Mouse (Mus musculus): ENCODE results near the gene A630089N07Rik. TPM values are rescaled to one million over a fixed set of nuclear protein-coding genes. Genes with fewer than 3 reads are reported as not detected.
"Not testable (repeated sequence)": the region's sequence is repeated elsewhere in the genome, so short reads cannot be mapped to it uniquely, and the experiment has no call there.

The A630089N07Rik gene
- polyA plus RNA-seq, 1 experiment from 2014 or later = 2.3 TPM

- H3K4me3 ChIP-seq (ENCODE audit: low read depth, low read length) = no peak overlapping the region
- no peaks in the 10 kb centered on the region for H3K4me1 ChIP-seq (replicated peaks; ENCODE audit: control insufficient read depth, insufficient read depth, low read length)
- H3K27ac ChIP-seq (ENCODE audit: low read depth, low read length) = no peak overlapping the region
- no peaks in the 10 kb centered on the region for H3K27me3 ChIP-seq (replicated peaks; ENCODE audit: control insufficient read depth, insufficient read depth, low read length)
- peak; percentile 64 for TF ChIP-seq CTCF (IDR thresholded peaks at IDR 0.05; ENCODE audit: low read depth)
- H3K36me3 ChIP-seq (ENCODE audit: control insufficient read depth, insufficient read depth) = no peaks in the 10 kb centered on the region; the same call in 1 of the 2 replicates
- H3K4me2 ChIP-seq (replicated peaks; ENCODE audit: low read depth) = no peak overlapping the region
- H3K9me3 ChIP-seq (ENCODE audit: control insufficient read depth) = peaks cover 1% of the 10 kb centered on the region; the same call in 1 of the 2 replicates
- peak; percentile 78; the same call in 1 of the 2 replicates for ATAC-seq
- H3K9ac ChIP-seq (ENCODE audit: low read depth, low read length) = no peak overlapping the region
- 82% methylated on average over 2 of the region's 2 CpGs for WGBS
These were observed 59.4 kb downstream of the A630089N07Rik start for GRCm38 (mm10) chr16:98022657-98023345.

- Histone ChIP-seq H3K36me3 (ENCODE audit: control insufficient read depth, insufficient read depth) (no peaks in the 10 kb centered on the region; the same call in 1 of the 2 replicates), H3K27me3 (replicated peaks; ENCODE audit: control insufficient read depth, insufficient read depth, low read length) (no peaks in the 10 kb centered on the region), H3K9me3 (ENCODE audit: control insufficient read depth) (peaks cover 8% of the 10 kb centered on the region; the same call in 1 of the 2 replicates), H3K4me2 (replicated peaks; ENCODE audit: low read depth) (no peak overlapping the region), H3K27ac (ENCODE audit: low read depth, low read length) (no peak overlapping the region), H3K9ac (ENCODE audit: low read depth, low read length) (no peak overlapping the region), H3K4me1 (replicated peaks; ENCODE audit: control insufficient read depth, insufficient read depth, low read length) (no peaks in the 10 kb centered on the region), H3K4me3 (ENCODE audit: low read depth, low read length) (no peak overlapping the region)
- WGBS = 88% methylated on average over 3 of the region's 3 CpGs
- TF ChIP-seq CTCF (IDR thresholded peaks at IDR 0.05; ENCODE audit: low read depth) = no peak
- no peak for ATAC-seq
These were observed 60.2 kb downstream of the A630089N07Rik start for GRCm38 (mm10) chr16:98022081-98022480.

DNA sequence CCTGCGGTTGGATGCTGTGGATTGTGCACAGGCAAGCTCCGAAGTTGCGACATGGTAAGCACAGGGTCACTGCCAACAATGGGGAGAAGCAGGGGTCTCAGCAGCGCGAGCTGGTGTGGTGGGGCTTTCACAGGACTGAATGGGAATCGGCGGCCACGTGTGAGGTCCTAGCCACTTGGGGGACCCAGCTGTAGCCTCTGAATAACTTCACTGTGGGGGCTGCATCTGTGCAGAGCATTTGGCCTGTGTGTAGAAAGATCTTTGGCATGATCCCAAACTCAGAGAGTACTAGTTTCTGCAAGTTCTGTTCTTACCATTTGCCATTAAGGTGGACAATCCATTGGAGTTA, 84.9 kb downstream of the A630089N07Rik start:
- Histone ChIP-seq H3K9ac (ENCODE audit: low read depth, low read length) (peak overlapping the region; percentile 46), H3K4me3 (ENCODE audit: low read depth, low read length) (peak overlapping the region; percentile 53), H3K27ac (ENCODE audit: low read depth, low read length) (peak overlapping the region; percentile 86), H3K4me2 (replicated peaks; ENCODE audit: low read depth) (peak overlapping the region; percentile 73)
- not testable (repeated sequence) for H3K27me3 ChIP-seq (replicated peaks; ENCODE audit: control insufficient read depth, insufficient read depth, low read length); H3K9me3 ChIP-seq (ENCODE audit: control insufficient read depth); H3K4me1 ChIP-seq (replicated peaks; ENCODE audit: control insufficient read depth, insufficient read depth, low read length); H3K36me3 ChIP-seq (ENCODE audit: control insufficient read depth, insufficient read depth)
- under 1% methylated on average over 8 of the region's 8 CpGs for WGBS
- peak; percentile 29 for ATAC-seq

DNA sequence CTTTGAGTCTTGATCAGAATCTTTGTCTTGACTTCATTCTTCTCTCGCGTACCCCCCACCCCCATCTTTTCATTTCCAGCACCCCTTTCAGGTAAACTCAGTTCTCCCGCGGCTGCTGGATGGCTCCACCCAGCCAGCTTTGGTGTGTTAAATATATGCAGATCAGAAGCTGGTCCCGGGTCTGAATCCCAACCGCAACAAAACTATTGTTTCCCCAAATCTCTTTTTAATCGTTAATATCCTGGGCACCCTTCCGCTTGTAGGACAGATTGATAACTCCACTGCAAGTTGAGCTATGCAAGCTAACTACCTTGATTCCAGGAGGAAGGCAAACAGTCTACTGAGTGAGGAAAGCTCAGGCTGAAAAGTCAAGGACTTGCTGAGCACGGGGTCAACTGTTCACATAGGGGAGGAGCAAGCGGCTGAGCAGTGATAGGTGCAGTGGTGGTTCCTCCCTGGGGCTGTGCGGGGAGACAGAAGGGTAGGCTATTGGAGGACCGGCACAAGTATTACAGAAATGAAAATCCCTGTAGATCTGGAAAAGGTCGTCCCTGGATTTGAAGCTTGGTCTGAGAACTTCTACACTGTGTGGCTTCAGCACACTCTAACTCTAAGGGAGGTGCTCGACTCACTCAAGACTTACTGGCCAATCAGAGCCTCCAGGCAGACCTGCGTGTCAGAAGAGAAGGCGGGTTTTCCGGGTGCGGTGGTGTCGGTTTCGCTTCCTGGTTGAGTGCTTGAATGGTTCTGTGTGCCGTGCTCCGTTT, 85.5 kb downstream of the A630089N07Rik start, which contains the start of gene B230307C23Rik:
Gene B230307C23Rik, plus strand, starts transcription at position 700 of the 767 bp plus-strand sequence.
- peak within 1 kb of the TSS; percentile 86 for H3K27ac ChIP-seq (ENCODE audit: low read depth, low read length)
- H3K9ac ChIP-seq (ENCODE audit: low read depth, low read length) = peak within 1 kb of the TSS; percentile 46
- H3K9me3 ChIP-seq (ENCODE audit: control insufficient read depth) = no peaks in the 10 kb centered on the region
- H3K27me3 ChIP-seq (replicated peaks; ENCODE audit: control insufficient read depth, insufficient read depth, low read length) = no peaks in the 10 kb centered on the region
- no peaks in the 10 kb centered on the region for H3K36me3 ChIP-seq (ENCODE audit: control insufficient read depth, insufficient read depth)
- ATAC-seq = peak; percentile 98
- TF ChIP-seq CTCF (IDR thresholded peaks at IDR 0.05; ENCODE audit: low read depth) = no peak
- H3K4me3 ChIP-seq (ENCODE audit: low read depth, low read length) = peak within 1 kb of the TSS; percentile 53
- no peaks in the 10 kb centered on the region for H3K4me1 ChIP-seq (replicated peaks; ENCODE audit: control insufficient read depth, insufficient read depth, low read length)
- WGBS = 3% methylated on average over 22 of the region's 22 CpGs
- peak within 1 kb of the TSS; percentile 73 for H3K4me2 ChIP-seq (replicated peaks; ENCODE audit: low read depth)

DNA sequence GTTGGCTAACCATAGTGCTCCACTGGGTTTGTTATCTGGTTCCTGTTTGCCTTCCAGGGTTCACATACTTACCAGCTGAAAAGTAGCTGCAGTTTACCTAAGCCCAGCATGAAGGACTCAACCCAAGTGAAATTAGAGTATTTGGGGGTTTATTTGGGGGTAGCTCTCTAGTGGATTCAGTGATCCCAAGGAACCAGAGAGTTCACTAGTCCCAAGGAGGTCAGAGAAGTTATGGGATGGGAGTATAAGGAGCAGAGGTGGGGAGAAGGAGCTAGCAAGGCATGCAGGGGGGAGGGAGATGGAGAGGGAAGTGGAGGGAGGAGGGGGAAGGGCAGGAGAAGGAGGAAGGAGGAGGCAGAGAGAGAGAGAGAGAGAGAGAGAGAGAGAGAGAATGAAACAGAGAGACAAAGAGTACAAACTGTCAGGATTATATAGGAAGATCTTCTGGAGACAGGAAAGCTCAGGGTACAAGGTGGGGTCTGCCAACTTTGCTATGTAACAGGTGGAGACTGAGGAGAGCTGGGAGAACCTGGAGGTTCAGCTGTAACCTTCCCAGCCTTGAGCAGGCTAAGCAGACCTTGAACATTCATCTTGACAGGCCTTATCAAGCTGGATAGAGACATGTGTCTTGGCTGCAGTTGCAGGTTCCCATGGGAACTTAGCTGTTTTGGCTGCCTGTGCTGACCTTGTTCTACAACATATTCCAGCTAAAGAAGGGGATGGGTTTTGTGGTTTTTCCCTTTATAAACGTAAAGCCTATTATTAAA, 86.2 kb downstream of the A630089N07Rik start:
- Histone ChIP-seq H3K4me1 (replicated peaks; ENCODE audit: control insufficient read depth, insufficient read depth, low read length) (no peaks in the 10 kb centered on the region), H3K9me3 (ENCODE audit: control insufficient read depth) (no peaks in the 10 kb centered on the region), H3K4me3 (ENCODE audit: low read depth, low read length) (peak overlapping the region; percentile 53; the same call in 1 of the 2 replicates), H3K36me3 (ENCODE audit: control insufficient read depth, insufficient read depth) (no peaks in the 10 kb centered on the region), H3K9ac (ENCODE audit: low read depth, low read length) (no peak overlapping the region), H3K27ac (ENCODE audit: low read depth, low read length) (no peak overlapping the region), H3K4me2 (replicated peaks; ENCODE audit: low read depth) (peak overlapping the region; percentile 73), H3K27me3 (replicated peaks; ENCODE audit: control insufficient read depth, insufficient read depth, low read length) (no peaks in the 10 kb centered on the region)
- 25% methylated on average over 1 of the region's 1 CpGs for WGBS
- no peak for TF ChIP-seq CTCF (IDR thresholded peaks at IDR 0.05; ENCODE audit: low read depth)
- no peak for ATAC-seq

DNA sequence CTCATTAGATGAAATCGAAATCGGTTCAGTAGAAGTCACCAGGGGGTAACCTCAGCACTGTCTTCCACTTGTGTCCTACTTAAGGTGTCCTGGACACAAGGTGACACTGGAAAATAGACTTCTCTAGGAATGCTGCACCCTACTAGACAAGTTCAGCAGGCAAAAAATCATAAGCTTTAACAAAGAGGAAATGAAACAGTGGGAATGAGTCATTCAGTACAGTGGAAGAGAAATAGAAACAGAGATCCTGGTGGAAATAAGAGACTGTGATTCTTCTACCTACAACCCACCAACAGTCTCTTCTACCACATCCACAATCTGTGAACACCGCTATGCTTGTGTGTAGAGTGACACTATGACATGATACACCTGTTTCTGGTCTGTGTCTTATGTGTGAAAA, 89.8 kb downstream of the A630089N07Rik start:
- H3K27me3 ChIP-seq (replicated peaks; ENCODE audit: control insufficient read depth, insufficient read depth, low read length); ATAC-seq; H3K9ac ChIP-seq (ENCODE audit: low read depth, low read length); H3K4me1 ChIP-seq (replicated peaks; ENCODE audit: control insufficient read depth, insufficient read depth, low read length); H3K27ac ChIP-seq (ENCODE audit: low read depth, low read length); H3K9me3 ChIP-seq (ENCODE audit: control insufficient read depth); H3K36me3 ChIP-seq (ENCODE audit: control insufficient read depth, insufficient read depth); H3K4me3 ChIP-seq (ENCODE audit: low read depth, low read length); H3K4me2 ChIP-seq (replicated peaks; ENCODE audit: low read depth): not testable (repeated sequence)
- WGBS = 82% methylated on average over 3 of the region's 3 CpGs

All from intestine, postnatal 0 days (tissue).